Mouse (Mus musculus): ENCODE results near the gene Ptger4. TPM values are rescaled to one million over a fixed set of nuclear protein-coding genes. Genes with fewer than 3 reads are reported as not detected.

Gene Ptger4
- 1 to 10 TPM; 2.8 to 3.0 TPM for total RNA-seq (2021)
- long read RNA-seq, experiment 1, partial matches to known transcripts, result 0 of 4 reads
- long read RNA-seq, experiment 1, other reads (novel, unspliced or antisense), result 0 of 4 reads
- long read RNA-seq, experiment 2, partial matches to known transcripts, result 0 of 3 reads
- long read RNA-seq, experiment 2, other reads (novel, unspliced or antisense), result 1 of 3 reads

DNA sequence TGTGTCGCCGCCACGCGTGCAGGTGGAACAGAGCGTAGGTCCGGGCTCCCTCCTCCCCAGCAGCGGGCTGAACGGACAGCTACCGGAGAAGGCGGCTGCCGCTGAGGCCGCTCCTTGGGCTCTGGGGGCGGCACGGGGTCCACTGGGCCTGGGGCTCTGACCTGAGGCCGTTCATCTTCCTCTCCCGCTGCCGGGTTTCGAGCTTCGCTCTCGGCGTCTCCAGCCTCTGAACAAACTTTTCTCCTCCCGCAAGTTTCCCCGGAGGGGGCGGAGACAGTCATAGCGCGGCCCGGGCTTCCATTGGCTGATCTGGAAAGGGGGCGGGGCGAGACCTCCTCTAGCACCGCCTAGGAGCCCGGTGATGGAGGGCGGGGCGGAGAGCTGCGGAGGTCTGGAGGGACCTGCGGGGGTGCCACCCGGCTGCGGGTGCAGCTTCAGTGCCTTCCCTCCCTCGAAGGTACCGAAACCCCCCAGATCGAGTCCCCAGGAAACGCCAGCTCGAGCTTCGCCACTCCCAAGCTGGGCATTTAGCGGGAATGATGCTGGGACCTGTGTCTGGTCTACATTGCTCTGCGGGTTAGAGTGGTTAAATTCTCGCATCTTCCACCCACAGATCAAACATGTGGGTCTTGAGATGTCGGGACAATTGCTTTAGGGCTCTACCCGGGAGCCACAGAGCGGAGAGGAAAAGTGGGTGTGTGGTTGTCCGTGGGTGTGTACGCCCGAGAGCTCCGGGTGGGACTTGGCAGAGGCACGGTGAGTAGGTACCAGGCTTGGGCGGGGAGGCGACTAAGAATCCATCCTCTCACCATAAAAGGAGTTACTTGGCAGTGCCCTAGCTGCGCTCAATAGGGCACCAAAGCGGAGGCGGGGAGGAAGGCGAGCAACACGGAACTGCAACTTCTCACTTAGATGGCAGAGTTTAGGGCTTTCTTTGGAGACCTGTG is at the start of gene Ptger4:
Ptger4 (minus strand) TSS at position 229 of the 947 bp plus-strand sequence.
- intact Hi-C loops (cut with DNase I), result loop anchor here (5.0 to 10.0 kb wide), 3 partner anchors 101 to 963 kb away; no protein-coding TSS in a partner anchor
- peak; percentile 92 to 93 for DNase-seq

DNA sequence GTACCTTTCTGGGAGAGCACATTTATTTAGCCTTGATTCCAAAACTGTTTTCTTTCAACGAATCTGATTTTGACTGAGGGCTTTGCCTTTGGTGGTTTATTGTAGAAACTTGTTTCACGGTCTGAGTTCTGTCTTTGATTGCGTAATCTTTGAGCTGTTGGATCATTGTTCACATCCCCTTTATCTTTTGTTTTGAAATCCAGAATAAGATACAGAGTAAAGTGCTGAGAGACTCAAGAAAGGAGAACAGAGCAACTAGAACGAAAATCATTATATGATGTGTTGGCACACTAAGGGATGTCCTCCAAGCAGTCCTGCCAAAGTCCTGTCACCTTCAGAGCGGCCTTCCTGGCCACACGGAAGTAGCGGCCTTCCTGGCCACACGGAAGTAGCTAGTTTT is 44.4 kb upstream of the Ptger4 start:
- no peak for DNase-seq
- intact Hi-C loops (cut with DNase I), result no loop called here

DNA sequence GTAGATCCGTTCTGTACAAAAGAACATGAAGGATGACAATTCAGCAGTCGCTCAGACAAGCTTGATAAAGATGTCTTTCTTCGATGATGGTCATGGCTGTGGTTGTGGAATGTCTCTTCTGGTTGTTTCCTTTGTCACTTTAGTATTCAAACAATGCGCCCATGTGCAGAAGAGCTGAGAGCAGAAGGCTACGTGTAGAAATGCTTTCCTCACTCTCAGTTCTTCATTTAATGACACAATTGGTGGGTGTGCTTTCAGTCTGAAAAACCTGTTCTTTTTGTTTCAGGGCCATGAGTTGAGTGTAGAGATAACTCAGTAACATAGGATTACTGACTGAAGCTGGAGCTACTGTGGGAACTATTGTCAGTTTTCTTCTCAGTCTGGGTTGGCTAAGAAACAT is 43.1 kb upstream of the Ptger4 start:
- DNase-seq, result no peak
- intact Hi-C loops (cut with DNase I), result no loop called here

DNA sequence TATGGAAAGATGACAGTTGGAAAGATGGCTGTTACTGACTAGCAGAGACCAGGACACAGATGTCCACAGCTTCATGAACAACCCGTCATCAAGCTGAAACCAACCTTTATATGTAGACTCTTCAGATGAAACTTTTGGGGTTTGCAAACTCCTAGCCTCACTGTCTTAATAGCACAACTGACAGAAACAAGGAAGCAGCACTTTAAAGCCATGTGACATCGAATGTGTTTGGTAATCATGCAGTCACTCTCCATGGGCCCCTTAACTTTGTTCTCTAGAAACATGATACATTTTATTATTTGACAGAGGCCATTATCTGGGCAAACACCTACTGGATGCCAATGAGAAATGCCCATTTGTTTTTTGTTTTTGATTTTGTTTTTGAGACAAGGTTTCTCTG is 37.3 kb upstream of the Ptger4 start:
- intact Hi-C loops (cut with DNase I), result no loop called here
- DNase-seq, result no peak

DNA sequence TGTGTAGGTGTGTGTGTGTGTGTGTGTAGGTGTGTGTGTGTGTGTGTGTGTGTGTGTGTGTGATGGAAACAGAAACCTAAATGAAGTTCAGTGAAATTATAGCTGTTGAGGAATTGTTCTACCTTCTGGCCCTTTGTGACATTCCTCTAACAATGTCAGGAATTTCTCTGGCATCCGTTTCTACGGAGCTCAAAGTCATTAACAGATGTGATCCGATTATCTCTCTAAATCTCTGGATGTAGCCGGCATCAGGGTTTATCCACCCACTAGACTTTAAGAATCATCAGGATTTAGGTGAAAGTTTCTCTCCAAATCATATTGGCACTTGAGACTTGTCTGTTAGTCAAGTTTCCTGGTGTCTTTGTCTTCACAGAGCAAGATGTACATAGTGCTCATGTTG is 35.8 kb upstream of the Ptger4 start:
- DNase-seq, result no peak
- intact Hi-C loops (cut with DNase I), result no loop called here

DNA sequence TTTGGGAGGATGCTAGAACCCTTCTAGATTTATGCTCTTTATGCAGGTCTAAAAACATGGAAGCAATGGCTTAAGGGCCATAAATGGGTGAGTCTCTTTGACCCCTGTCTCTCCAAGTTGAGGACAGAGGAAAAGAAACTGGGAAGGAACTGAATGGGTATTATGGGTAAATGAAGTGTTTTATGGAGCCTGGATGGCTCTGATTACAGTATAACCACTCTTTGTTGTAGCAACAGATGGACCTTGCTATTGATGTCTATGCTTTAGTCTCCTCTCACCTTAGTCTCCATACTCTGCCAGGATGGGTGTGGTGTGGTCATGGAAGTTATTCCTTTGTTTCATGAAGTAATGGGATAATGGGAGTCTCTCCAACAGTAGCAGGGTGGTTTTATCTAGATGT is 34.5 kb upstream of the Ptger4 start:
- intact Hi-C loops (cut with DNase I), result no loop called here
- DNase-seq, result no peak

DNA sequence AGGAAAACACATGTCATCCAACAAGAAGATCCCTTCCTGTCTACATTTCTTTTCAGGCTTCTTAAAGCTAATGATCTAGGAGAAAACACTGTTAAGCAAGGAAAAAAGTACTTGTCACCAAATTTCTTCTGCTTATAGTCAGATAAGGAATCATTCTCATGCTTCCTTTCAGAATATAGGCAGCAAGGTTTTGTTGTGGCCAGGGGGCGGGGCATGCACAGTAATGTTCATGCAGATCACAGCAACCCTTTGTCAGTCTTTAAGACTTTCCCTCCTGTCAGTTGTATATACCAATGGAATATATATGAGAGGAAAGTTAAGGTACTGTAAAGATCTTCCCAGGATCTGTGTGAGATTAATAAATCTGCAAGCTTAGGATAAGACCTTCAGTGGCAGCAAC is 30.0 kb upstream of the Ptger4 start:
- intact Hi-C loops (cut with DNase I), result no loop called here
- no peak for DNase-seq

DNA sequence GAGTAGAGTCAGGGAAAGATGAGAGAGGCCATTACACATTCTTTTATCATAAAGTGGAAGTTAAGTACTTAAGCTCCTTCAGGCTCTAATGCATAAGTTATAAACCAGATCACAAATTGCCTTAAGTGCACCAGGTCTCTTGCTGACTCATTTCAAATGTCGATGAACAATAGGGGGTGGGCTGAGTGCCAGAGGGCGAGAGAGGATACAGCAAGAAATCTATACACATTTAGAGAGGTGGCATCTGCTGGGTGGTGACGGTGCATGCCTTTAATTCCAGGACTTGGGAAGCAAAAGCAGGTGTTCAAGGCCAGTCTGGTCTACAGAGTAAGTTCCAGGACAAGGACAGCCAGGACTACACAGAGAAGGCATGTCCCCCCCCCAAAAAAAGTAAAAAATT is 22.1 kb upstream of the Ptger4 start:
- intact Hi-C loops (cut with DNase I), result no loop called here
- no peak for DNase-seq

DNA sequence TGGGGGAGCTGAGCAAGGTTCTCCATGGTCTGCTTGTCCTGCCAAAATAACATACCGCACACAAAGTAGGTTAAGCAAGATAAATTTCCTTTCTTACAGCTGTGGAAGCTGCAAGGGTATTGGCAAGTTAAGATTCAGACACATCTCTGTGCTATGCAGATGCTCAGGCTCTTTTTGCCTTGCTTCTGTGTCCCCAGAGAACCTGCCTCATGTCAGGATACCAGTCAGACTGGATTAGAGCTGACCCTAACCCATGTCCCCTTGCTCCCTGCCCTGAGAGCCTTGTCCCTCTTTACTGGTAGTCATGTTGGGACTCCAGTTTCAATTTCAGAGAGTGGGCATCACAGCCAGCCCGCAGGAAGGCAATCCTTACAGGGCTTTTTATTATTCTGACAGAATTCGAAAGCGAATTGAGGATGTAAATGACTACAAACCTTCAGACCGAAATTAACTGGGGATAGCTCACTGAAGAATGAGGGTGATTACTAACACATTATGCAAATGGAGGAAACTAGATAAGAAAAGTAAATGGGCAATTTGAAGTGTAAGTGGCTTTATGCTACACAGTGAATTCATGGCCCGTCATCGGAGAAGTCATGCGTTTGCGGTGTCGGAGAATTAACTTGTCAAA is 19.0 kb upstream of the Ptger4 start:
- intact Hi-C loops (cut with DNase I), result no loop called here
- no peak for DNase-seq

DNA sequence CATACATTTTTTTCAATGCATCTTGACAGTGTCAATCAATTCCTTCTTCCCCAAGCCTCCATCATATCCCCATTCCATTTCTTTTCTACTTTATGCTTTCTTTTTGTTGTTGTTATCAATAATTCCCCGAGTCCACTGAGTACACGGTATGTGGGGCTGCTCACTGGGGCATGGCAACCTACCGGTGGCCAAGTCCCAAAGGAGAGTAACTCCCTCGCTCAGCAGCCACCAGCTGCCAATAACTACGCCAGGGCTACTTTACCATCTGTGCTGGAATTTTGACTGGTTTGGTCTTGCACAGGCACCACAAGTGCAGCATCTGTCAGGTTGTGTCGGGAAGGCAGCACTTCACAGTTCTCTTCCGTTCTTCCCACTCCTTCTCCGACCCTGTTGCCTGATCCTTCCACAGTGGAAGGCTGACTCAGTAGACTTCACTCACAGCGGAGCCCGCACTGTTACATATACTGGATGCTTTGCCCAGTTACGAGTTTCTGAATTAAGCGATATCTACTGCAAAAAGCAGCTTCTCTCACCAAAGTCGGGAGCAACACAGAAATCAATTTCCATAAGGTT is 18.2 kb upstream of the Ptger4 start:
- intact Hi-C loops (cut with DNase I), result no loop called here
- DNase-seq, result no peak

DNA sequence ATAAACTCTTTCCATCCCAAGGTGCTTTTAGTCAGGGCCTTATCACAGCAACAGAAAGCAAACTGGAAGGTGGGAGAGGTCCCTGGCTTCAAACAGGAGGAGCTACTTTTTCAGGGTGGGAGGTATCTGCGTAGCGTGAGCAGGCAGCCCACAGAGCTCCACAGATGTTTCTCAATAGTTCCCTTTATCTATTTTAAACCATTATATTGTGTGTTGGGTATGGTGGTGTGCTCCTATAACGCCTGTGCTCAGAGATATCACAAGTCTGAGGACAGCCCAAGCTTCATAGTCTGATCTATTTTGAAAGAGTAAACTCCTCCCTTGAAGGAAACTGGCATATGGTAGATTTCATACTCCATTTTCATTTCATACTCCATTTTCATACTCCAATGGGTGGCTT is 17.0 kb upstream of the Ptger4 start:
- no peak for DNase-seq
- intact Hi-C loops (cut with DNase I), result no loop called here

DNA sequence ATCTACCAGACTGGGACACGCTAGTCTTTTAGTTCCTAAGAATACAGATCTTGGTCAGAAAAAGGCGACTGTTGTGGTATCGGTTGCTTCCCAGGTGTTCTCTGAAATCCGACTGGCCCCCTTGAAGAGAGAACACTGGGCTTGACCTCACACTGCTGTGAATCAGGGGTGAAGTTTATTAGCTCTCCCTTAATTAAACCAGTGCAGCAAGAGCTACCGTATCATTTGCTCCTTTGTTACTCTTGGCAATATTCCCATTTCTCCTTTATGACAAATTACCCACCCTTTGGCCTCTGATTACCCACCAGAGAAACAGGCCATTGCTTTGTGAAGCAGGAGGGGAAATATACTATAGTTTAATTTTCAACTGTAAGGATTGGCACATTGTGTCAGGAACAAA is 16.2 kb upstream of the Ptger4 start:
- intact Hi-C loops (cut with DNase I), result no loop called here
- DNase-seq, result no peak

DNA sequence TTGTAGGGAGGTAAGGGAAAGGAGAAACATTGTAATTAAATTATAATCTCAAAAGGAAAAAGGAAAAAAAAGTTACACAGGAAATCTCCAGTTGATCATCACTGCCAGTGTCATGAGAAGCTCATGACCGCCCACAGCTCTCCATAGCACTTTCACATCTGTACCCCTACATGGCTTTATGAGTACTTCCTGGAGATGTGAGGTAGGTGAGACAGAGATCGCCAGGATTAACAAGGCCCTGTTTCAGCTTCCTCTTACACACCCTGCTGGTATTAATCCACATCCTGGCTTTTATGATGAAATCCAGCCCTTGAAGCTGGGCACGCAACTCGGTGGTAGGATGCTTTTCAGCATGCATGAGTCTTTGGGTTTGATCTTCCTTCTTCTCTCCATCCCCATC is 6.2 kb upstream of the Ptger4 start:
- intact Hi-C loops (cut with DNase I), result no loop called here

DNA sequence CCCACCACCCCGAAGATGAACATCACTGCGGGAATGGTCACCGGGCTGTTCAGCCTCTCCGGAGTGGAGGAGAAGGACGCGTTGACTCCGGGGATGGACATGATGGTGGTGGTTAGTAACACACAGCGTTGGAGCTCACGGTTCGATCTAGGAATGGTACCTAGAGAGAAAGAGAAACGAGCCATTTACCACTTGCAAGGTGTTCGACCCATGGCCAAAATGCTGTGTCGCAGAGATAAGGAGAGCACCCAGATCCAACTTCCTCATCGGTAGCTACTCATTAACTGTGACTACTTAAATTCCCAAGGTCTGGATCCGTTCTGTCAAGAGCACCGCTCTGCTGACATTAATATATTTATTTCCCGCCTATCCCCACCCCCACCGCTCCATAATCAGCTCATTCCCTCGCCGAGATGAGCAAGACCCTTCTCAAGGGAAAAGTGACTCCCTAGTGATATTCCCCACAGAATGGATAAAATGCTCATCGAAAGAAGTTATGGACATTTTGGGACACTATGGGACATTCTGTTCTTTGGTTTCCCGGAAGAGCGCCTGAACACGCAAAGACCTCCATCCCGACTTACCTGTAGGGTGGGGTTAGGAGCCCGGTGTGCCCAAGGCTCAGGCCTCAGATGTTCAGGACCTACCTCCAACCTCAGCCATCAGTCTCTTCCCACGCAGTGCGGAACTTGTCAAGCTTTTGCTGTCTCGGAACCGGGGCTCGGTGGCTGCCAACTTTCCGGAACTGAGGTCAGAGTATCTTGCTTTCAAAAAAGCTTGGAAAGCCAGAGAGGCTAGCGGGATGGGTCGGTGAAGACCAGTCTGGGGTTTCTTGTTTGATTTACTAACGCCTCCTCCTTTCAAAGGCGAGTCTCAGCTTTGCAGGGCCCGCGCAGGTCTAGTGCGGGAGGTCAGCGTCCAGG is 690 bp downstream of the Ptger4 start:
- DNase-seq, result peak in 1 of 2 experiments; percentile 44

More for the DNA sequence above, 6.2 kb upstream of the Ptger4 start:
- DNase-seq, result no peak

DNA sequence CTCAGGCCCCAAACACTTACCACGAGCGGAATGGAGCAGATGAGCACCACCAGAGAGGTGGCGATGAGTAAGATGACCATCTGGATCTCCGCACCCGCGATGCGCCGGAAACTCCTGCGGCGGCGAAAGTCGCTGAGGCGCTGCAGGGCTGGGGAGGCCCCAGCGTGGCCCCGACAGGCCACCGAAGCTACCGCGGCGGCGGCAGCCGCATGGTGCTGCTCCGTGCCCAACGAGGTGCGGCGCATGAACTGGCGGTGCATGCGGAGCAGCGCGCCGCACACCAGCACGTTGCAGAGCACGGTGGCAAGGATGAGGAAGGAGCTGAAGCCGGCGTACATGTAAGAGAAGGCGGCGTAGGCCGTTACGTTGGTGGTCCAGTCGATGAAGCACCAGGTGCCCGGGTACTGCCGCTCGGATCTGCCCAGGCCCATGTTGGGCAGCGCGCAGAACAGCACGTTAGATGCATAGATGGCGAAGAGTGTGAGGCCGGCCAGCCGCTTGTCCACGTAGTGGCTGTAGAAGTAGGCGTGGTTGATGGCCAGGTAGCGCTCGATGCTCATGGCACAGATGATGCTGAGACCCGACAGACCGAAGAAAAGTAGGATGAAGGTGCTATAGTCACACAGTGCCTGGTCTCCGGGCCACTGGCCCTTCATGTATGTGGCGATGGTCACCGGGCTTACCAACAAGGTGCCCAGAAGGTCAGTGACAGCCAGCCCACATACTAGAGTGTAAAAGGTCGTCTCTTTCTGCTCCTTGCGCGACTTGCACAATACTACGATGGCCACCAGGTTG is 1.5 kb downstream of the Ptger4 start:
- DNase-seq, result peak; percentile 38
- intact Hi-C loops (cut with DNase I), result loop anchor here (5.0 to 10.0 kb wide), 3 partner anchors 102 to 965 kb away; no protein-coding TSS in a partner anchor

More for the DNA sequence above, 690 bp downstream of the Ptger4 start:
- intact Hi-C loops (cut with DNase I), result loop anchor here (5.0 to 10.0 kb wide), 3 partner anchors 102 to 964 kb away; no protein-coding TSS in a partner anchor

DNA sequence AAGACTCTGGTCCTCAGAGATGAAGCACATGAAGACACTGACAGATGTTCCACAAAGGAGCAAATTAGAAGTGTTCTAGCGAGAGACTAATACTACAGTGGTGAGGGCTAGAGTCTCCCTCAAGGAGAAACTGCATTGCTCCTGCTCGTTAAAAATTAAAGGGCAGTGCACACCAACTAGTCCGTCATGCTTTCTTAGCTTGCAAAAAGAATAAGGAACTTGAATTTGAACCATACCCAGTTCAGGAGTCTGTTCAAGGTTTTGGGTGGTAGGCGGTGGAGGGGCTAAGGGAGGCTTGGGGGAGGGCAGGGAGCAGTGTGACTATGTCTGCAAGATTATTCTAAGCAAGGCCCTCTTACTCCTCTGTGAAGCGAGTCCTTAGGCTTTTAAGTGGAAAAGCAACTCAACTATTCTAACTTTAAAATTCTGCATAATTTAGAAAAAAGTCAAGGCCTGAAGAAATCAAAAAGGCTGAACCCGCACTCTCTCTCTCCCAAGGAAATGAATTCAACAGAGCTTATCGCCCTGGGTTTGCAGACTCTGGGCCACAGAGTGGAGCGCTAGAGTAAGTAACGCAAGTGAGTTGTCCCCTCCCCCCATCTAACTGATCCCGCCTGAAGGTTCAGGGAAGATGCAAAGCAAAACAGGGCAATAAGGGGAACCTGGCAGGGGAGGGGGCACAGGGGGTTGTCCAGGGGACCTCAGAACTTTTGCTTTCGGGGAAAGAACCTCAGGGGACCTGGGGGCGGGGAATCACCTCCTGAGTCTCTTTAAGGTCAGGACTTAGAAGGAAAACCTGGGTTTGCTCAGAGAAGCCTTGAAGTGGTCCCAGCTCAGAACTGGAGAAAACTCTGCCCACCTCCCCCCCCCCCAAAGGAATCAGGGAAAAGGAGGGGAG is 2.4 kb downstream of the Ptger4 start:
- DNase-seq, result peak; percentile 46 to 57
- intact Hi-C loops (cut with DNase I), result loop anchor here (5.0 to 10.0 kb wide), 3 partner anchors 103 to 966 kb away; no protein-coding TSS in a partner anchor

DNA sequence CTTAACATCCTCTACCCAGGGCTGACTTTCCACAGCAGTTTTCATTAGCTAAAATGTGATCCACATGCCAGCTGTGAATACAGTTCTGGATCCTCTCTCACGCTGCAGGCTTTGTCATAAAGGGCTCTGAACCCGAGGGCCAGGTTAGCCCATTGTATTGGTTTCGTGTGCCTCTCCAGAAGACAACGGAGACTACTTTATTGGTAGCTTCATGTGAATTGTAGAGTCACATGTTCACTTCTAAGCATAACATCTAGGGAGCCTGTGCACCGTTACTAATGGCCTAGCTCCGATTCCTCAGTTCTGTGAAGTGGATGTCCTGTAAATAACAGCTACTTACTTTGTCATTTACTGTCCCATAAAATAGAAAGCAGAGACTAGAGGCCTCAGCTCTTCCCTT is 3.6 kb downstream of the Ptger4 start:
- intact Hi-C loops (cut with DNase I), result loop anchor here (5.0 to 10.0 kb wide), 3 partner anchors 104 to 967 kb away; no protein-coding TSS in a partner anchor
- DNase-seq, result no peak

DNA sequence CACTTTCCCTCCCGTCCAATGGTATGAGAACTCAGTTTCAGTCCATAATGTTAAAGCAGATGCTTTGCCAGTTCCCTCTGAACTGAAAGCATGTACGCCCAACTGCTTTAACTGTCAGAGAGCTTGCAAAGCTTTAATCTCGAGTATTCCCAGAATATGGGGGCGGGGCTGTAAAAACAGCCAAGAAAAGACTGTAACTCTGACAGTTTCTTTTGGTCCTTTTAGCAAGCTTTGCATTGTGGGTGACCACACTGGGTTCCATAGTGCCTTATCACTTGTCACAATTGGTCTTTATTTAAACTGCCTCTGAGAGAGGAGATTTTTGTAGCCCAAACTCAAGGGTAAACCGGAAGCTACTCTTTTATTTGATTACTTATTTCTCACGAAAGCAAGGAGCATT is 4.1 kb downstream of the Ptger4 start:
- DNase-seq, result peak in 1 of 2 experiments; percentile 48
- intact Hi-C loops (cut with DNase I), result loop anchor here (5.0 to 10.0 kb wide), 3 partner anchors 105 to 967 kb away; no protein-coding TSS in a partner anchor

All from heart, postnatal 14 days (tissue).